Mouse (Mus musculus) frontal cortex, postnatal 14 days (tissue): ENCODE data around the gene Olfr1380.
A peak's percentile ranks its signal among the peaks of the same experiment; 100 is the strongest.
"Not testable (repeated sequence)": the region's sequence is repeated elsewhere in the genome, so short reads cannot be mapped to it uniquely, and the experiment has no call there.

Experiments used
- DNase-seq, 2 experiments: peaks; one replicate each; pipeline ENCODE4 v3.0.0; 2022; ENCODE audit warnings: low spot score in 2 of 2

Olfr1380 gene

DNA sequence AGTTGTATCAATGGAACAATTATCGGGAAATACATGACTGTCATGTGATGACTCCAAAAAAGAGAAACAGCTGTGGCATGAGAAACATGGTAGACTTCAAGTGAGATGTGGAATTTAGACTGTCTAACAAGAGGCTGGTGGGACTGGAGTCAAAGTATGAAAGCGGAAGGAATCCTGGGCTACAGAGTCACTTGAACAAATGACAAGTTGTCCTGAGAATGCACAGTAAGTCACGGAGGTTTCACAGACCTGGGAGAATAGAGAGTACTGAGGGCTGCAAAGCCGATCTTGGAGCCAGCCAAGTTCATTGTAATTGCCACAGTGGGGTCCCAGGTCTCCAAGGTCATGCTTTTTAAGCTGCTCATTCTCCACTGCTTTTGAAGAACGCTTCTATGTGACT, at the start of gene Olfr1380:
Gene Olfr1380 (plus strand): TSS at position 301 of the 400 bp plus-strand sequence.
- DNase-seq = not testable (repeated sequence)

DNA sequence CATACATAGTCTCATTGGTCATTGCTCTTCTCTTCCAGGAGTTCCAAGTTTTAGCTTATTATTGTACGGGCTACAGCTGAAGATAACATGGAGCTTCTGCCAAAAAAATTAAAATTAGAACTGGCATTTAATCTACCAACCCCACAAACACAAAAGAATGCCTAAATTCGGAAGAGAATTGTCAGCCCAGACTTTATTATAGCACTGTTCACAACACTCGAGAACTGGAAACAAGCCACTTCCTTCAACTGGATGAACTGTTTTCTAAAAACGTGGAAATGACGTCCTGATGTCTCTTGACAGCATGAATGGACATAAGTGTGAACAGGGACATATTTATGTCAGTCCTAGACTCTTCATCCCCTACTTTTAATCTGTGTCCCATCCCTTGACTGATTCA, 38.6 kb upstream of the Olfr1380 start:
- DNase-seq = no peak

DNA sequence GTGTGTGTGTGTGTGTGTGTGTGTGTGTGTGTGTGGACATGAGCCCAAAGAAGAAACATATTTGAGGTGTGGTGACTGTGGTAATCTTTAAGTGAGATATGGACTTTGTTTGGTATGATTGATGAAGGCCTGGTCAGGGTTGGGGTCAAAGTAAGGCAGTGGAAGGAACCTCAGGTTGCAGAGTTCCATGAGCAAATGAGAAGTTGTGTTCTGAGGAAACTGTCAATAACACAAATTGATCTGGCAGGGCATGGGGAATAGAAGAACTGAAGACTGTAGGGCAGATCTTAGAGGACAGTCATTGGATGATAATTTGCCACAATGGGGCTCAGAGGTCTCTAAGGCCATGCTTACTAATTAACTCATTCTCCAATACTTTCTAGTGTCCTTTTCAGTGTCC, 37.3 kb upstream of the Olfr1380 start, which contains the start of gene Olfr1383:
Gene Olfr1383 (plus strand): TSS at position 301 of the 400 bp plus-strand sequence.
- no peak for DNase-seq

DNA sequence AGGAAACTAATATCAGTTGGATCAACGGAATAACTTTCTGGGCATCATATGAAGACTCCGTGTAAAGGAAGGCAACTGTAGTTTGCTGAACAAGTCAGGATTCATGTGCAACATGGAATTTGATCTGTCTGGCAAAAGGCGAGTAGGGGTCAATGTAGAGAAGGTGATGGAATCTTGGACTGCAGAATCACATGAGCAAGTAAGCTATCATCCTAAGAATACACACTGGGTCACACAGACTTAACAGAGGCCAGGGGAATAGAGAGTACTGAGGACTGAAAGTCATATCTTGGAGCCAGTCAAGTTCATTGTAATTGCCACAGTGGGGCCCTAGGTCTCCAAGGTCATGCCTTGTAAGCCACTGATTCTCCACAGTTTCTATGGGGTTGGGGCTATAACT, 28.7 kb upstream of the Olfr1380 start, which contains the start of gene Olfr1382:
Gene Olfr1382 (plus strand): TSS at position 301 of the 400 bp plus-strand sequence.
- DNase-seq = no peak

DNA sequence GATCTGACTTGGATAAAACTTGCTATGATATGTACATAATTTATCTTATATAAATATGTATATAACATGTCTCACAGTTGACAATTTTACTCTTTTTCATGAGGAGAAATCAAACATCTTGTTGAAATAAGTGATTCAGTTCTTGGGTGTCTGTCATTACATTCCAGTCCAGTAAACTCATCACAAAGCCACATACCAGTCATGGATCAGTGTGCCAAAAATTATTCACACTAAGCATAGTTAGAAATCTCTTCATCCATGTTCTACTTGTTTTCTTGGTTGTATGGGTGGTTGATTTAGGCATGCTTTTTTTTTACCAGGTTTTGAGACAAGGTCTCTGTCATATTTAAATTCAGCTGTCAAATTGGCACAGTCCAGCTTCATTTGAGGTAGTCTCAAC, 23.9 kb upstream of the Olfr1380 start:
- DNase-seq = no peak

DNA sequence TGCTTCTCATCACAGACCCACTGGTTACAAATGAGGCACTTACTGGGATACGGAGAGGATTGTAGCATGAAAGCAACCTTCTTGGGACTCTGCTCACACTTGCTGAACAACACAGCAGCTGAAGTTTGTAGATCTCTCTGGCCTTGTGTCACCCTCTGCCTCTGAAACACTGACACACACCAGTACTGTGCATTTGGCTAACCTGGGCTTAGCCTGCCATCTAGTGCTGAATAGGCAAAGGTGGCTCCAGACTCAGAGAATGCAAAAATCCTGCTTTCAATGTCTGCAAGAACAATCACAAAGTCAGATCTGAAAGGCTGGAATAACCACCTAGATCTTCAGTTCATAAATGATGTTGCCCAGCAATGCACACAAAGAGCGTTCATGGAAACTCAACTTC, 20.0 kb upstream of the Olfr1380 start:
- peak in 1 of 2 experiments; percentile 25 for DNase-seq

DNA sequence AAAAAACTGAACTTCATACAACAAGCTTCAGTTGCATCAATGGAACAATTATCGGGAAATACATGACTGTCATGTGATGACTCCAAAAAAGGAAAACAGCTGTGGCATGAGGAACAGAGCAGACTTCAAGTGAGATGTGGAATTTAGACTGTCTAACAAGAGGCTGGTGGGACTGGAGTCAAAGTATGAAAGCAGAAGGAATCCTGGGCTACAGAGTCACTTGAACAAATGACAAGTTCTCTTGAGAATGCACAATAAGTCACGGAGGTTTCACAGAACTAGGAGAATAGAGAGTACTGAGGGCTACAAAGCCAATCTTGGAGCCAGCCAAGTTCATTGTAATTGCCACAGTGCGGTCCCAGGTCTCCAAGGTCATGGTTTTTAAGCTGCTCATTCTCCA, 13.5 kb upstream of the Olfr1380 start, which contains the start of gene Olfr1381:
Gene Olfr1381 (plus strand): TSS at position 301 of the 400 bp plus-strand sequence.
- DNase-seq = not testable (repeated sequence)

DNA sequence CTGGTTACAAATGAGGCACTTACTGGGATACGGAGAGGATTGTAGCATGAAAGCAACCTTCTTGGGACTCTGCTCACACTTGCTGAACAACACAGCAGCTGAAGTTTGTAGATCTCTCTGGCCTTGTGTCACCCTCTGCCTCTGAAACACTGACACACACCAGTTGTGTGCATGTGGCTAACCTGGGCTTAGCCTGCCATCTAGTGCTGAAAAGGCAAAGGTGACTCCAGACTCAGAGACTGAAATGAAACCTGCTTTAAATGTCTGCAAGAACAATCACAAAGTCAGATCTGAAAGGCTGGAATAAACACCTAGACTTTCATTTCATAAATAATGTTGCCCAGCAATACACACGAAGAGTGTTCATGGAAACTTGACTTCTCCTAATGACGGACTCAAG, 2.6 kb upstream of the Olfr1380 start:
- not testable (repeated sequence) for DNase-seq

DNA sequence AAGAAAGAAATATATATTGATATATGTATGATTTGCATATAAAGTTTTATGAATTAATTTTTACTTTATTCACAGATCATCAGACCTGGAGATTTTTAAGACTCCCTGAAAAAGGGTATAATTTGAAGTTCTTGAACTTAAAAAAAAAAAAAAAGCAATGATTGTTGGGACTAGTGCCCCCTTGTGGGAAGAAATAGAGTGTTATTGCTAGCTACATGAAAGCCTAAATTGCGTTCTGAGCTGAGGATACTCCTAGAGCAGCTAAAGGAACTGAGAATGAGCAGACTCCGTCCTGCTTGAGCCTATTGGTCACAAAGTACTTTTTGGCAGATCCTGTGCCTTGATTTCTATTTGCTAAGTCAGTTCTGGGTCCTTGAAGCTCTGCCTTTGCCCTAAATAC, 18.4 kb downstream of the Olfr1380 start:
- DNase-seq = not testable (repeated sequence)

DNA sequence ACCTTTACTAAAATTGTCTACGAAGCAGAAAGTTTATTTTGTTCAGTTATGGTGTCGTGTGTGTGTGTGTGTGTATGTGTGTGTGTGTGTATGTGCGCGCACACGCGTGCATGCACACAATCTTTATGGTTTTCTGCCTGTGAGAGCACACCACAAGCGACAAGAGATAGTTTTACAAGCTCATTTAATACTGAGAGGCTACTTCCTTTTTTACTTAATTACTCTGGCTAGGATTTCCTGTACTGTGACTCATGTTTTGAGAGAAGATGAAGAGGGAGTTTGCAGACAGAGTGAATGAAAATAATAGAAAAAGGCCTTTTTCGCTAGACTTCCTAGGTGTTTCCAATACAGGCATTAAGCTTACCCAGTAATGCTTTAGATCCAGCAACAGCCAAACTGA, 23.8 kb downstream of the Olfr1380 start:
- not testable (repeated sequence) for DNase-seq

DNA sequence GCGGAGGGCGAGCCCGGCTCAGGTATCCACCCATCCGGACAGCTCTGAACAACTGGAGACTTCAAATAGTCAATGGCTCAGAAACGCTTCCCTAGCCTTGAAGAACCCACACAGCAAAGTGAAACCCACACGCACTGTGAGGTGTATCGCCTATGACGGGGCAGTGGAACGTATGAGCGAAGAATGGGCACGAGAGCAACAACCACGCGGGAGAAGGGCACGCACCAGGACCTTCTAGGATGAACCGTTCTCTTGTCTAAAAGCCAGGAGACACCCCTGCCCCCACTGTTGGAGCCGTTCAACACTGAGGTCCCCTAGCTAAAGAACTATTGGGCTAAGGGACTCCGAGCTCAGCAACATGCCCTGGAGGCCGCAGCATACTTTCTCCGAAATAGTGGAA, 33.5 kb downstream of the Olfr1380 start:
- DNase-seq = no peak

DNA sequence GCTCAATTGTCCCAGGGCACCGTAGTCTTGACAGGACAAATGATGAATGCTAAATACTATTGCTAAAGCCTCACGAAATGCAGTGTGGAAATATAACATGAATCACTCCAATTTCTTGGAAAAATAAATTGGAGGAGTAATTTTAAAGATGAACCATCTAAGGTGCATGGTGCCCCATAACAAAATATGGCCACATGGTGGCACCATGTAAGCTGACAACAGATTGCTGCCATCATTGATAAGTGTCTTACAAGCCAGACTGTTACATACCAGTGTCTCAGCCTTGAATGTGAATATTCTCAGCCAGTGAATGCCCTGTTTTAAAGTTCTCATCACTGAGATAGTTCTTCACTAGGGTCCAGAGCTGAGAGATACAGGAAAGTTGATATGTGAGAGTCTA, 40.5 kb downstream of the Olfr1380 start:
- DNase-seq = not testable (repeated sequence)

DNA sequence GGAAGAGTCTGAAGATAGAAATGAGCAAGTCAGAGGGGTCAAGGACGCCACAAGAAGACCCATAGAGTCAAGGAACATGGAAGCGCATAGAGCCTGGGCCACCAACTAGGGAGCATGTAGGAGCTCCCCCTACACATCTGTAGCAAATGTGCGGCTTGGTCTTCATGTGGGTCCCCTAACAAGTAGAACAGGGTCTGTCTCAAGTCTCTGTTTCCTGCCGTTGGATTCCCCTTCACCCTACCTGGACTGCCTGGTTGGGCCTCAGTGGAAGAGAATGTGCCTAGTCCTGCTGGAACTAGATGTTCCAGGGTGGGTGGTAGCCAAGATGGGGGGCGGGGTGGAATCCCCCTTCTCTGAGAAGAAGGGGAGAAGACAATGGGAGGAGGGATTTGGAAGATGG, 51.6 kb downstream of the Olfr1380 start:
- not testable (repeated sequence) for DNase-seq

DNA sequence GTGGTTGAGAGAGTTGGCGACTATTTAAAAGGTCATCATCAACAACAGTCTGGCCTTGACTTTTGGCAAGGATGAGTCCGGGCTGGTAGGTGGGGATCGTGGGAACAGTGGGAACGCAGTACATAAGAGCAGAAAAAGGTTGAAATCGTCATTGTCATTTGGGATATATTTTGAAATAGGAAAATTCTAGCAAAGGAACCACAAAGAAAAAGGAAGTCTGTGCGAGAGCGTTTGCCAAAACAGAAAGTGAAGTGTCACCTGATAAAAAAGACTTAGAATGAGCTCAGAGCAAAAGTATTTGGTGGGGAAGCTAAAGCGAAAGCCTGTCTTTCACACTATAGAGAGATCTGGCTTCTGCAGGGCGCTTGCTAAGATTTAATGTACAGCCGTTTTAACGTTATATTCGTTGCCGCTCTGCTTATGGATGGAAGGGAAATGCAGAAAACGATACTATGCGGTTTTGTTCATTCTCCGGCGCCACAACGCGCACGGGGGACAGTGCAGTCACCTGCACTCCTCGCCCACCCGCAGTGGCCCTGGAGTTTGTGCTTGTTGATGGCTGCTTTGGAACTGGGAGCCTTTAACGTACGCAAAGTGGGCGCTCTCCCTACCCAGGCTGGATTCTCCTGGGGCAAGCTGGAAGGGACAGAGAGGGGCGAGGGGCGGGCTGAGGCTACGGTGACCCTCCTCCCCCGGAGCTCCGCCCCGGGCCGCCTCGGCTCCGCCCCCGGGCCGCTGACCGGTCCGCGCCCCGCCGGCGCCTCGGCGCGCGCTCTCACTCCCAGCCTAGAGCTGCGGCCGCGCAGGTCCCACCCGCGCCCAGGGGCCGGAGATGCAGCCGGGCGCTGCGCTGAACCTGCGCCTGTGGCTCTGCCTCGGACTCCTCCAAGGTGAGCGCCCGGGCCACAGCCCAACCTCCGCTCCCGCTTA, 52.5 kb downstream of the Olfr1380 start, which contains the start of gene Flt4:
Gene Flt4 (plus strand): TSS at position 326 of the 930 bp plus-strand sequence.
- DNase-seq = not testable (repeated sequence)

DNA sequence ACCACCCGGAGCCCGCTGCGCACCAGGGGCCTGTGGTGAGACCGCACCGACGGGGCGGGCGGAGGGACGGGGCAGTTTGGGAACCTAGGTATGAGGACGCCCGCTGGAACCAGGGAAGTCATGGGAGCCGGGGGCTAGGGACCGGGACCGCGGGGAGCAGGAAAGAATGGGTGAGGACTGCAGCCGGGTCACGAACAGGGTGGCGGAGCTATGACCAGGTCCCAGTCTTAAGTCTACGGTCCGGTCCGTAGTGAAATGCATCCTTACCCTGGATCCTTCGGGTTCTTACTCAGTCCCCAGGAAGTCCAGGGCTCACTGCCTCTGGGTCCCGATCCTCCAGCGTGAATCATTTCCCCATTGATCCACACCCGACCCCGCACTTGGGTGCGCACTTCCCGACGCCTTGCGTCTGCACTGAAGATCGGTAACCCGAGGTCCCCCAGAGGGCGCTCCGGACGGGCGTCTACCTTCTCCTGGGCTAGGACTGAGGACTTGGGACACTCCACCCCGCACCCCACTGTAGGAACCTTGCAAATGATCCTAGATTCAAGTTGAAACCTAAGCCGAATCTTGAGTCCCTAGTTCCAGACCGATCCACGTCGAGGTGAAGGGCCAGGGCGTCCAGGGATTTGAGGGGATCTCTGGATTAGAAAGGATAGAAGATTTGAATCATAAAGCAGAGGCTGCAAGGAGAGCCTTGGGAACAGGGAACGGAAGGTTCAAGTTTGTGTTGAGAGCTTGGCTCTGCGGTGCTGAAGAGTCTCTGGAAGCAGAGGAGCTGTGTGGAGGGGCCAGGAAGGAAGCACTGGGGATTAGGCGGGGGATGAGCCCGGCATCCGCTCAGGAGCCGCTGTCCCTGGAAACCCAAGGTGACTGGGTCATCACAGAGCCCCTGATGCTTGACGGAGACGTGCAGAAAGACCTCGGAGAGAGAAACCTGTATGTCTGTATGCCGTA, 53.5 kb downstream of the Olfr1380 start:
- DNase-seq = not testable (repeated sequence)

DNA sequence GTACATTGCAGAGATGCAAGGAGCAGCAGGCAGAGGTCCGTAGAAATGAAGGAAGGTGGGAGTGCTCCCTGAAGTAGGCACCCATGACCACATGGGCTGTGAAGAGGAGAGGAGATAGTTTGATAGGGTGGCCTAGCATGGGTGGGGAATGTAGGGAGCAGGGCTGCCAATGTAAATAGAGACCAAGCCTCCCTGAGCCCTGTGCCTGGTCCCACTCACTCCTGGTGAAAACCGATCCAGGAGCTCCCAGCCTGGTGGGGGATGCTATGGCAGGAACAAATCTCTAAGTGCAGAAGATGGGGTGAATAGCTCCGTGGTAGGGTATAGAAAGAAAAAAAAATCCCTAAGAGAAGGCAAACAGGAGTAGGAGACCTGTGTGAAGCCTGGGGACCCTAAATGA, 54.7 kb downstream of the Olfr1380 start:
- not testable (repeated sequence) for DNase-seq

DNA sequence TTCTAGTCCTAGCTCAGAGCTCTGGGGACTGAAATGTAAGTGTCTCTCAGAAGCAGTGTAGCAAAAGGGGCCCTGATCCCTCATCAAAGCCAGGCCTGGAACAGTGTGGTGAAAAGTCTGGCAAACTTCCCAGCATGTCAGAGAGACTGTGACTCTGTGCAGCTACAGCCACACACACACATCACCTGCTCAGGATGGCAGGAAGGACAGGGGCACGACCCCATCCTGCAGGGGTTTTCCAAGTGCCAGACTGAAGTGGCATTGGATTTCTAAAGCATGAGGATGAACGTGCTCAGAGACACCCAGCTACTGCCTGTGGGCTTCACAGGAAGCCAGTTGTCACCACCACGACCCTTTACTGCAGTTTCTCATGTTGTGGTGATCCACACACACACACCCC, 55.5 kb downstream of the Olfr1380 start:
- no peak for DNase-seq

DNA sequence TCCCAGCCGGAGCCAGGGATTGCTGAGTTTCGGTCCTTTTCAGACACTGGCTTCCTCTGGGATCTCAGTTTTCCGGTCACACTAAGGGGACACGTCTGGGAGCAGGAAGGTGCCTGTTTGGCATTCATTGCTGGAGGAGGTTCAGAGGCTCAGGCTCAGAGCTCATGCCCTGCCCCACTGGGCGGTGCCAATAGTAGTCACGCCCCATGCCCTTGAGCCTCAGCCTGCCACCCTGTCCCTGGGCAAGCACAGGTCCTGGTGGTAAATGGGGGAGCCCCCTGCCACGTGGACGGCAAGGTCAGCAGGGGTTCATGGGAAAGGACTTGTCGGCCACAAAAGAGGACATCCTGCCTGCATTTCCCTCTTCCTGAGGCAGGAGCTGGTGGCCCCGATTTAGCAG, 56.7 kb downstream of the Olfr1380 start:
- DNase-seq = no peak
